Mouse (Mus musculus) spleen, embryonic (tissue): ENCODE data around the gene Olfr1440.

ENCODE experiments used
- CTCF ChIA-PET: fragments of 350-600 bp; sonication (Branson Sonifier 250); formaldehyde crosslinking; loops from one replicate; lab custom pipeline; 2022; lab: Charles Lee

Olfr1440 gene

DNA sequence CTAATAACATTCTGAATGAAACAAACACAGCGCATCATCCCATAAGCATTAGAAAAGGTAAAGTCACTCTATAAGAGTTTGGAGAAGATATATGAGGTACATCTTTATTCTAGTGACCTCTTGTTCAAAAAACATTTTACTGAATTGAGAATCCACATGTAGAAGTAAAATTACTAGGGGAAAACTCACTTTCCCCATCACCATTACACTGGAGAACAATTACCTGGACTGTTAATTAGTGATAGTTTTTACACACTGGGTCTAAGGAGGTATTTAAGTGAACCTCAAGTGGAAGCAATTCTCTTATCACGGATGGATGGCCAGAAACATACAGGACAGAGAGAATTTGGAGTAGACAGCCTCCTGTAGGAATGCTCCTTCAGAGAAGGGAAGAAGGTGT is at the start of gene Olfr1440:
TSS of gene Olfr1440 (plus strand) at position 301 of the 400 bp plus-strand sequence.
- CTCF ChIA-PET: no interaction called here

DNA sequence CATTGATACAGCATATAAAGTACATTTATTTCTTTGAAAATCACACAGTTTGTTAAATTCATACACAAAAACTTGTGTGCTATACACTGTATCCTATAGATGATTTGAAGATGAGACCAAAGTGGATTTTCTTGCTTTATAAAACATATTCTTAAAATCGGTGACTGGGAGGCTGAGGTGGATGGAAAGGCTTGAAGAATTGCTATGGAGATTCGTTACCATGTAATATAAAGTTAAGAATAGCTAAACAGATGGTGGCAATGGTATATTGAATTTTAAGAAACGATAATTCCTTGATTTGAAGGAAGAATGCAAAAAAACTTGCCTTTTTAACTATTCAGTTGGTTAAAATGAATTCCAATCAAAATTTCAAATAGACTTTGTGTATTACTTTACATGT is 14.1 kb upstream of the Olfr1440 start:
- CTCF ChIA-PET: no interaction called here

DNA sequence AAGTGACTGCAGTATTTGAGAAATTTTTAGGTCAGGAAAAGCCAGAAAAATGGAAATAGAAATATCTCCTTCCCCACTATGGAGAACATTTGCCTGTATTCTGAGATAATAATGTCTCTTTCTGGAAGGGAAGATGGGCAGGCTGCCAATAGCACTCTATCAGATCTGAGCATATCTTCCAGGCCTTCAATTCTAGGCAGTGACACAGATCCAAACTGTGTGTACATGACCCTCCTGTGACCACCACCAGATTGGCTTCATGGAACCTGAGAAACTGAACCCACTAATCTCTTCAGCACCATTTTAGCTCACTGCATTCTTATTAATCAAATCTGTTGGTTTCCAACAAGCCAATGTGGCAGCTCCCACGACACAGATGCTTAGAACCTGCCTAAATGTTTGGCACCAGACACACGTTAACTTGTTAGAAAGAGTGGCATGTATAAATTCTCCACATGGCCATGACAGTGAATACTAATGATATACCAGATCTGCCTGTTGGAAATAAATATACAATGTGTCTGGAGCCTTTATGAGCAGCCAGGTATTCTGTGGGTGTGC is 12.5 kb upstream of the Olfr1440 start:
- CTCF ChIA-PET: no interaction called here

DNA sequence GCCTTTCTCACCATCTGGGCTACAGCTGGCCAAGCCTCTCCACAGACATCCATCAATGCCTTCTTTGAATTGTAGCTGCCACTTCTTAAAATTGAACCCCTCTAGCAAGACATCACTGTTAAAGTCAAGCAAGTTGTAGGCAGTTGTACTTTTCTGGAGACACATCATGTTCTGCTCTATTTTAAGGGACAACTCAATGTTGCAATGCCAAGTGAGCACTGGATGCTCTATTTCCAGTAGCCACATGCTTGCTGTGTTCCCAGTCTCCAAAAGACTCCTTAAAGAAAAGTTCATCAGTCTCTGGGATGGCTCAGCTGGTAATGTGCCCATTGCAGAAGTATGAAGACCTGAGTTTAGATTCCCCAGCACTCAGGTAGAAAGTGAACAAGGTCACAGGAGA is 26.7 kb downstream of the Olfr1440 start:
- CTCF ChIA-PET: no interaction called here

DNA sequence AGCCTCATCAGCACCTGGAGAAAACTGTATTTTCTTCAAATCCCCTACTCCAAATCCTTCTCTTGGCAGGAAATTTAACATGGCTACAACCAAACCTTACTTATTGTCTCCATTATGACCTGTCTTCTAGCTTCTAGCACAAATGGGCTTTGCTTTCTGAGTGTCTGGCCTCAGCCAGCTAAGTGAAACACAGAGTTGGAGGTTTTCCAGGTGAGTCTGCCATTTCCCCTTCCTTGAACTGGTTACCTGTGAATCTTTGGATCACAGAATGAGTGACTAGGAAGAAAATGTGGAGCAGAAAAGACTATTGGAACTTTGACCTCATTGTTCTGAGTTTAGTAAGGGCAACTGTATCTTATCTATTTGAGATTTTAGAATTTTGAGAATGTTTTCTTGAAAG is 30.3 kb downstream of the Olfr1440 start, which contains the start of gene Olfr1441:
TSS of gene Olfr1441 (plus strand) at position 73 of the 400 bp plus-strand sequence.
- CTCF ChIA-PET: no interaction called here

DNA sequence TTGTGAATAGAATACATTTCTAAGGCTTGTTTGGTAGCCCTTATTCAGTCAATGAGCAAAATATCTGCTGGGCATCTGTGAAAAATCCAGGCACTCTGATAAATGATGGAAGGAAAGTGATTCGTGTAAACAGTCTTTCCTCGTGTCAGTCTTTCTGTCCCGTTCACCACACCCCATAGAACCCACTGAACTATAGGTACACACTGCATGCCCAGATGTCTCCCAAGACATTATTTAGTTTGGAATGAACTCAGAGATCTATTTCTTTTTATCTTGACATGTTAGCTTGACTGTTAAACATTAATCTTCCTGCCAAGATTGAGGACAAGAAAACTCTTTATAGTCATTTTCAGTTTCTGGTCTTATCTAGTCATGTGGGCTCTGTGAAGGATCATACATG is 31.2 kb downstream of the Olfr1440 start:
- CTCF ChIA-PET: no interaction called here

DNA sequence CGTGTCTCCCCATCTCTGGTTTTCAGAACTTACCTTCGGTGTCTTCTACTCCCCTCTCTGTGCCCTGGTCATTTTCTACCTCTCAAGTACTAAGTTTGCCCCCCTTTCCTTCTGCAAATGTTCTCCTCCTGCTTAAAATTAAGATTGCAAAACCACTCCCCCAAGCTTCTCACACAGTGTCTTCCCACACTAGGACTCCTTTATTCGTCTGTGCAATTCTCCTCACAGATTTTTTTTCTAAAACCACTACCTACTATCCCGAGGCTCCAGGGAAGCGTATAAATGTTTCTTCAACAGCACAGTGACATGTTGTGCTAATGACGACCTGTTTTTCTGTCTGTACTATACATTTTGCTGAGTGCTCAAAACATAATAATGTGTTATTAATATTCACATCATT is 33.5 kb downstream of the Olfr1440 start:
- CTCF ChIA-PET: interaction anchor here (0.6 kb wide), 3 partner anchors 60 to 409 kb away, joined by 3 to 6 read pairs (median 3); no protein-coding TSS in a partner anchor

DNA sequence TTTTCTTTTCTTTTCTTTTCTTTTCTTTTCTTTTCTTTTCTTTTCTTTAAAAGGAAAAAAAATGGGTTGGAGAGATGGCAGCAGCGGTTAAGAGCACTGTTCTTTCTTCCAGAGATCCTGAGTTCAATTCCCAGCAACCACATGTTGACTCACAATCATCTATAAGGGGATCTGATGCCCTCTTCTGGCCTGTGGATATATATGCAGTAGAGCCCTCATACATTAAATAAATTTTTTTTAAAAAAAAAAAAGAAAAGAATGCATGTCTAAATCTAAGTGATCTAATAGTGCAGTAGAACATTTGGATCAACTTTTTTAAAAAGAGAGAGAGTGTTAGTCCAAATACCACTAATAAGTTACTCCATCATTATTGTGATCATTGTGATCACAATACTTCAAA is 34.6 kb downstream of the Olfr1440 start:
- CTCF ChIA-PET: no interaction called here

DNA sequence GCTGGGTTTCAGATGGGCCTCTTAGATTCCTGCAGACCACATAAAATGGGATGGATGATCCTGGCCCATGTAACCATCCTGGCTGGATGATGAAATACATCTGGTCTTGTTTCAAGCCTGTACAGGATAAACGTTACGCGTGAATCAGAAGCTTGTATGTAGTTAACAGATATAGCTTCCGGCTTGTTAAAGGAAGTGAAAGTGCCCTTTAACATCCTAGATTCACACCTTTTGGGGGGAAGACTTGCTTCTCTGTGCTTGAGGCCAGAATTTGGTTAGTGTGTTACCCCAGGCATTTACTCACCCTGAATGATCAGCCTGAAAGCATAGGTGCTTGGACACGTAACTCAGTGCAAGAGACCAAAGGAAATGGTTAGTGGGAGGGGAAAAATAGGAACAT is 40.0 kb downstream of the Olfr1440 start:
- CTCF ChIA-PET: no interaction called here

DNA sequence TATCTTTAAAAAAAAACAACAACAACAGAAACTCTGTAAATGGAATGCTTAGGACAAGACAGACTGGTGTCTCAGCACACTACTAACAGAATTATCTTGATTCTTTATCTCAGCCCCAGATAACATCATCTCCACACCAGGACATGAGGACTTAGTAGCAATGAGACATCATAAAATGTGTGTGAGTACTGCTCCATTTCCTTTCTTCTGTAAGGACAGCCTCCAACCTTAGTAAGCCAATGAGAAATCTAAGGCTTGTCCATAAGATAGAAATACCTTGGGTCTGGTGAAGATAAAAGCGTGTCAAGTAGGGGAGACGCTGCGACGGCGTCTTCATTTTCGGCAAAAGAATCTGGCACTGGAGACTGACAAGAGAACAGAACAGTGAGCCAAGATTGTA is 40.5 kb downstream of the Olfr1440 start, which contains the start of gene Pfpl:
TSS of gene Pfpl (plus strand) at position 301 of the 400 bp plus-strand sequence.
- CTCF ChIA-PET: no interaction called here

DNA sequence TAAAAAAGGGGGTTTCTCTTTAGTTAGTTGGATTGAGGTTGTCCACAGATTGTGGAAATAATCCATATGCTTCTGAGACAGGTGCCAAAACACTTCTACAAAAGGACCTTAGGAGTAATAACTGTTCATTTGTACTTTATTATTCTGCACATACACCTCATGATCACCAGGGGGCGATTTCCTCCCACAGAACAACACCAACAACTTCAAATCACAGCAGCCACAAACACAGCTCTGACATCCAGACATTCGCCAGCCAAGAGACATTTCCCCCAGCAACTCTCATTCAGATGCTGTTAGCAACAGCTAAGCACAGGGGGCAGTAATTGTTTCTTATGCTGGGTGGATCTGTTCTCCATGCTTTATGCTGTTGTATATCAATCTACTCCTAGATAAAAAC is 46.0 kb downstream of the Olfr1440 start:
- CTCF ChIA-PET: no interaction called here

DNA sequence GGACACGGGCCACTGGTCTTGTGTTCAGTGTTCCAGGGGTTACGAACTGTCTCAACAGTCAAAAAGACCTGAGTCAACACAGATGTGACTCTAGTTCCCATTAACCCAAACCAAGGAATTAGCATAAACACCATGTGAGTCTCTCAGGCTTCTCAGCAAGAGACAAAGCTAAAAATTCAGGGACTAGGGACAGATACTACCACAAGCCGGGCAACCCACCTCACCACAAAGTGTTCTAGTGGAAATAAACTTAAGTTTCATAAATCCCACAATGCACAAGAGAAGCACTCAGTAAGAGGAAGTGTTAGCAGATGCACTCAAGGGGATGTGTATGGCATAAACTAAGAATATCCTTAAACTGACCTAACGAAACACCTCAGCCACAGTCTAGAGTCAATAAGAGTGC is 47.9 kb downstream of the Olfr1440 start:
- CTCF ChIA-PET: interaction anchor here (0.7 kb wide), 1 partner anchor 27 kb away, joined by 5 read pairs; no protein-coding TSS in a partner anchor

DNA sequence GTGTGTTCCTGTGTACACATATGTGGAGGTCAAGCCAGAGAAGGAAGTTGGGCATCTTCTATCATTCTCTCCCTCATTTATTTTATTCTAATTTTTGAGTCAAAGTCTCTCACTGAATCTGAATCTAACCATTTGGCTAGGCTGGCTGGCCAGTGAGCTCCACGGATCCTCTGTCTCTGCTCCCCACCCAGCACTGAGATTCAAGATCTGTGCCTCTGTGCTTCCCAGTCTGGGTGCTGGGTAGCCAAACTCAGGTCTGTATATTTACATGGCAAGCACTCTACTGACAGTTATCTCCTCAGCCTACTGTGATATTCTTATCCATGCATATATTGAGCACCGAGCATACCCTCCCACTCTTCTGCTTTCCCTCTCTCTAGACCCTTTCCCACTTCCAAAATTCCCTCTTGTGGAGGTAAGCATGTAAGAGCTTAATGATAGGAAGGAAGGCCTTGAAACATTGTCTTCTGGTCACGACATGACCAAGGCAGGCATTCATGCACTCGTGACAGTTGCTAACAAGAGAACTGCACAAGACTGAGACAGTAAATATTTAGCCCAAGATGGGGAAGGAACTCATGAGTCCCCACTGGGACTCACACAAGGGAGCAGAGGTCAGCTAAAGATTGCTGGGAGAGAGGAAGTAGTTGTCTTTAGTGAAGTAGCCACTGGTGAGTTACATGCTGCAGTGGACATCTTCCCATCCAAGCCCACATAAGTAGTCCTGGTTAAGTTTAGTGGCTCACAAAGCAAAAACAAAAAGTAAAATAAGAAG is 48.9 kb downstream of the Olfr1440 start:
- CTCF ChIA-PET: interaction anchor here (0.7 to 1.2 kb wide), 2 partner anchors 26 to 65 kb away, joined by 3 to 5 read pairs; no protein-coding TSS in a partner anchor

DNA sequence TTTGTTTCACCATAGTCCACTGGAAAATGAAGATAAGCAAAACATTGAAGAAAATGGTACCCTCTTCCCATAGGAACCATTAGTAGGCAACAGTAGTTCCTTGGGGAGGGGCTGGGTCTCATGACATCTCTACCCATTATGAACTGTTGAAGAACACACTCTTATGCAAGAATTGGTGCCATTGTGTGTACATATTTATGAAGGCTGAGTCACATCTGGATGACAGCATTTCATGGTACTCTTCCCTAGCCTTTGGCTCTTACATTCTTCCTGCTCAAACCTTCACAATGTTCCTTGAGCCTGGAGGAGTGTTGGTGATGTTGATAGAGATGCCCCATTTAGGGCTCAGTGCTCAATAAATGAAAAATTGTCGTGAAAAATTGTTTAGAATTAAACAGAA is 52.5 kb downstream of the Olfr1440 start:
- CTCF ChIA-PET: no interaction called here

DNA sequence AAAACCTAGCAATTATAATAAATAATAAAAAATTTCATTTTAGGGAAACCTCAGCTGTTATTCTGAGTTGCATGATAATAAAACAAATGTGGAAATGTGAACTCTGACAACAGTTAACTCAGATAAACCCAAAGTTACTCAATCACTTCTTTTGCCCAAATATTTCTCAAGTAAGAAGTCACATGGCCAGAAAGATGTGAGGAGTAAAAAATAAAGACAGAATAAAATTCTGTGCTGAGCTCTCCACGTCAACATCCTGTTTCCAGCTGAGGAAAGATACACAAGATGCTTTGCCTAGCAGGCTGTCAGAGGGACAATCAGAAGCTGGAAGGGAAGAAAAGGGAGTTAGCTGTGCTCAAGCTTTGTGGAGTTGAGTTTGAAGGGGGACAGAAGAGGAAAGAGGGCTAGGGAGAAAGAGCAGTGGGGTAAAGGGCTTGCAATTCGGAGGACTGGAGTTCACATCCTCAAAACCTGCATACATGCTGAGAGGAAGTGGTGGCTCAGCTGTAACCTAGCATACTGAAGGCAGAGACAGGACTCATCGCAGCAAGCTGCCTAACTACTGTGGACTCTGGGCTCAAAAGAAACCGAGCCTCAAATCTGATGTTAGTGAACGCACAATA is 53.1 kb downstream of the Olfr1440 start:
- CTCF ChIA-PET: no interaction called here

DNA sequence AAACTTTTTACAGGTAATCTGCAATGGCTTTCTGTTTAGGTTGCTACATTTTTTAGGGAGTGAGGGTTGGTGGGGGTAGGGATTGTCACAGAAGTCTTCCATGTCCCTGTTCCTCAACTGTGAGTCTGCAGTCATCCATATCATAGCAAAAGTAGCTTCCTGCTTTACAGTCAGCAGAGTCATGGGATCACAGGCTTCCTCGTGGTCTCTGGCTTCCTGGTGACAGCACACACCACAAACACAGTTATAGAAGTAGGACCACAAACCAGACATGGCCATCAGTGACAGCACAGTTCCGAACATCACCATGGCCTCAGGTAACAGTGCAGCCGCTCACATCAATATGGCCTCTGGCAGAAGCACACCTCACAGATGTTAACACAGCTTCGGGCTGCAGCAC is 55.5 kb downstream of the Olfr1440 start:
- CTCF ChIA-PET: no interaction called here

DNA sequence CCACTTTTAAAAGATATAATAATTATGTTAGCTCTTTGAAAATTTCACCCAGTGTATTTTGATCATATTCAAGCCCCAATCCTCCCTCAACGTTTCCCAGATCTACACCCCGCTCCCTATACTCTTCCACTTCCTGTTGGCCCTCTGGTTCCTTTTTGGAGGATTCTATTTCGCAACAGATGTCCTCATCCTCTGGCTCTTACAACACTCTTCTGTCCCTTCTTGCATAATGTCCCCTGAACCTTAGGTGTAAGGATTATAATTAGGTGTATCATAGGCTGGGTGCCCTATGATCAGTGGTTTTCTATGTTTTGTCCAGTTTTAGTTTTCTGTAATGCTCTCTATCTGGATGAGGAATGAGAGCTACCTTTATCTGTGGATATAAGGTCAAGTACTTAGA is 57.9 kb downstream of the Olfr1440 start:
- CTCF ChIA-PET: no interaction called here
